Mouse (Mus musculus): ENCODE results near the gene Ypel4. TPM values are rescaled to one million over a fixed set of nuclear protein-coding genes. Genes with fewer than 3 reads are reported as not detected.

Ypel4 gene
- polyA plus RNA-seq, 1 experiment from 2014 or later, result 49.8 TPM

DNA sequence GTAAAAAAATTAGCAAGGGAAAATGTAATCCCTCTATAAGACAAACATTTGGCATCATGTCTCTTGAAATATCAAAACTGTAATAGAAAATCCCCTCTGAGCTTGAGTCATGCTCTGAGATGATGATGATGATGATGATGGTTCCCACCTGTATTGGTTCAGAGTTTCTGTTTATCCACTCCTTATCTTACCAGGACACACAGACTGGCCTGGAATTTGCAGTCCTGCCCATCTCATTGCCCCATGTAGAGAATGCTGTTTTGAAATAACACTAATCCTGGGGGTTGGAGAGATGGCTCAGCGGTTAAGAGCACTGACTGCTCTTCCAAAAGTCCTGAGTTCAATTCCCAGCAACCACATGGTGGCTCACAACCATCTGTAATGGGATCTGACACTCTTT is 1.5 kb upstream of the Ypel4 start:
- peak overlapping the region; percentile 99 for H3K27ac ChIP-seq
- no peaks in the 10 kb centered on the region for H3K9me3 ChIP-seq (replicated peaks)
- peak overlapping the region; percentile 89 for H3K4me2 ChIP-seq
- H3K4me3 ChIP-seq, result no peak overlapping the region
- H3K4me1 ChIP-seq, result peaks cover 83% of the 10 kb centered on the region
- H3K27me3 ChIP-seq (replicated peaks), result peaks cover 10% of the 10 kb centered on the region
- peaks cover 18% of the 10 kb centered on the region for H3K36me3 ChIP-seq
- peak overlapping the region; percentile 90 for H3K9ac ChIP-seq
- ATAC-seq, result no peak
- WGBS (ENCODE audit: insufficient replicate concordance), result 65% methylated on average over 1 of the region's 1 CpGs

DNA sequence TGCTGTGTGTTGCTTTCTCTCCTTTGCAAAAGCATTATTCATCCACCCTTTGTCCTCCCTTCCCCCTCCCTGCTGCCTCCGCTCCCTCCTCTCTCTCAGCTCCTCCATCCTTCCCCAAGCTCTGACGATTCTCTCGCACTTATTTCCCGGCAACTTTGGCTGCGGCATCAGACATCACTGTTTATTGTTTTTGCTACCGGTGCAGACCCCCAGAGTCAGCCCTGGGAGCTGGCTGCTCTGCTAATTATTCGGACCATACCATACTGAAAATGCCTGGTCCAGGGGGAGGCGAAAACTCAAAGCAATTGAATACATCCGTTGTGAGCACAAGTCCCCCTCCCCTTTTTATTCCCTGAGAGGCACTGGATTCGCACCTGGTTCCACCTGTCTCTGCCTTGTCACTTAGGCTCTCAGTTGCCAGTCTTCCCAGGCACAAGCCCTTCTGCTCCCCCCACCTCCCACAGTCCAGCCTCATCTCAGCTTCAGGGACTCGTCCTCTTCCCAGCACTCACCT is 550 bp downstream of the Ypel4 start:
- Histone ChIP-seq H3K4me2 (peak overlapping the region; percentile 89), H3K4me3 (peak overlapping the region; percentile 74), H3K9me3 (replicated peaks) (no peaks in the 10 kb centered on the region), H3K36me3 (peaks cover 34% of the 10 kb centered on the region), H3K27ac (peak overlapping the region; percentile 99), H3K9ac (peak overlapping the region; percentile 90), H3K27me3 (replicated peaks) (peaks cover 14% of the 10 kb centered on the region), H3K4me1 (peaks cover 95% of the 10 kb centered on the region)
- ATAC-seq, result no peak
- 2% methylated on average over 11 of the region's 11 CpGs for WGBS (ENCODE audit: insufficient replicate concordance)

DNA sequence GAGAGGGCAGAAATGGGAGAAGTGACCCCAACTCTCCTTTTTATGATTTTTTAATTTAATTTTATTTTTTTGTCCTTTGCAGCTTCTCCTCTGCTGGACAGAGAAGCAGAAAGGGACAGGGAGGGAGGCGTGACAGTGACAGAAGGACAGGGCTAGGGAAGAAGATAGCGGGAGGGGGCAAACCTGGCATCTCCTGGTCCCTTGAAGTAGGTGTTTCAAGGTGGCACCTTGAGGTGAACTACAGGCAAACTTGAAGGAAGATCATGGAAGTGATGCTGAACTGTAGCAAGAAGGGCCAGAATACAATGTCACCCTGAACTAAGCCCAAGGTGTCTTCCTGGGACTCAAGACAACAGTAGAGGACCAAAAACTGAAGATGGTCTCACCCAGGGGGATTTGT is 1.1 kb downstream of the Ypel4 start:
- 0 out of 2 replicates have a peak, but pooled peaks have one; percentile 11 for ATAC-seq
- H3K27me3 ChIP-seq (replicated peaks), result peaks cover 14% of the 10 kb centered on the region
- H3K9ac ChIP-seq, result peak overlapping the region; percentile 90
- H3K36me3 ChIP-seq, result peaks cover 39% of the 10 kb centered on the region
- H3K4me2 ChIP-seq, result peak overlapping the region; percentile 89
- 3% methylated on average over 2 of the region's 2 CpGs for WGBS (ENCODE audit: insufficient replicate concordance)
- H3K27ac ChIP-seq, result peak overlapping the region; percentile 99
- H3K9me3 ChIP-seq (replicated peaks), result no peaks in the 10 kb centered on the region
- H3K4me3 ChIP-seq, result peak overlapping the region; percentile 74
- peaks cover 96% of the 10 kb centered on the region for H3K4me1 ChIP-seq

DNA sequence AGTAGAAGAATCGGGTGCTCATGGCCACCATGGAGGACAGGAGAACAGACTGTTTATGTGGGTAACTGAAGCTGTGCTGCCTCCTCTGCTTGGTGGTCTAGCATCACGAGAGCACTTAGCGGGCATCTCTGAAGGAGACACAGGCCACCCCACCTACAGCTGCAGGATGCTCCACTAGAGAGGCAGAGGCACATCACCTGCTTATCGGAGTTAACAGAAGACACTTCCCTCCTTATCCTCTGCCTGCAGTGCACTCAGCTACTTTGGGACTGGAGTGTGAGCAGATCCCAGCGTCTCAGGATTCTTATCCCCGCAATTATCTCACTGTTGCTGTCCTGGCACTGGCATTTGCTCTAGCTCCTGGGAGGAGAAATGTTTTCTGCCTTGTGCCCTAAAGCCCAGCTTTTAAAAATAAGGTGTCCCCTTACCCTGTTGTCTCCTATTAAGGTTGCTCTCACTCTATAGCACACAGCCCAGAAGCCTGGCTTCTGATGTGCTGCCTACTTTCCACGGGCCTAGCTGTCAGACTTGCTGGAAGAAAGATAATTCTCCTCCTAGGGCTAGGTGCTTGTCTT is 1.6 kb downstream of the Ypel4 start:
- ATAC-seq, result peak; percentile 92
- H3K4me2 ChIP-seq, result peak overlapping the region; percentile 89
- H3K27me3 ChIP-seq (replicated peaks), result peaks cover 14% of the 10 kb centered on the region
- 7% methylated on average over 7 of the region's 7 CpGs for WGBS (ENCODE audit: insufficient replicate concordance)
- H3K4me3 ChIP-seq, result peak overlapping the region; percentile 74
- peak overlapping the region; percentile 99 for H3K27ac ChIP-seq
- H3K9ac ChIP-seq, result peak overlapping the region; percentile 90
- H3K36me3 ChIP-seq, result peaks cover 44% of the 10 kb centered on the region
- H3K9me3 ChIP-seq (replicated peaks), result no peaks in the 10 kb centered on the region
- H3K4me1 ChIP-seq, result peaks cover 96% of the 10 kb centered on the region

DNA sequence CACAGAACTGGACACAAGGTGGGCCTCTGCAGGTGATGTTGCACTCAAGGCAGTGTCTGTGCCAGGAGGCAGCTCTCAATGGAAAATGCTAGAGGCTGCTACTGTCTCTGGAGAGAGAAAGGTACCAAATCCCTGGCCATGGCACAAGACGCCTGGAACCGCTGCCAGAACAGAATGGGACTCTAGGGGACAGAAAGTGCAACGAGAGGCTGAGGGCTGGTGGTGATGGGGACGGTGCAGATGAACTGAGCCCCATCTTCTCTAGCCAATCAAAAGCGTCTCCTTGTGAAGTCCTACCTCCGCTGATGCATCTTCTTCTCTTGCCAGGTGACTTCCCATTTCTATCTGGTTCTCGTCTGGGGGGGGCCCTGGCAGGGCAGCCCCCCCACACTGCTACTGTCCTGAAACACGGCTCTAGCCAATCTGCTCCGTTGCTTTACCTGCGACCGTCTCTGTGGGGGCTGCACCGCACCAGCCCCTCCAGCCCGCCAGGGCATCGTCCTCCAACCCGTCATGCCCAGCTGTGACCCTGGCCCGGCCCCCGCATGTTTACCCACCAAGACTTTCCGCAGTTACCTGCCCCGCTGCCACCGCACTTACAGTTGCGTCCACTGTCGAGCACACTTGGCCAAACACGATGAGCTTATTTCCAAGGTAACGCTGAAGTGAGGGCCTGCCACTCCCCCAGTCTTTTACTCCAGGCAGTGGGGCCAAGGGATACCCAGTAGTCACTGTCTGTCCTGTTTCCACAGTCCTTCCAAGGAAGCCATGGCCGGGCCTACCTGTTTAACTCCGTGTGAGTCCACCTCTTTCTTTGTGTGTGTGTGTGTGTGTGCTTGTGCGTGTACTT is 2.7 kb downstream of the Ypel4 start:
- no peak for ATAC-seq
- Histone ChIP-seq H3K27me3 (replicated peaks) (peaks cover 14% of the 10 kb centered on the region), H3K4me3 (peak overlapping the region; percentile 74), H3K36me3 (peaks cover 55% of the 10 kb centered on the region), H3K27ac (peak overlapping the region; percentile 99), H3K4me2 (peak overlapping the region; percentile 89), H3K4me1 (peaks cover 97% of the 10 kb centered on the region), H3K9ac (peak overlapping the region; percentile 90), H3K9me3 (replicated peaks) (no peaks in the 10 kb centered on the region)
- WGBS (ENCODE audit: insufficient replicate concordance), result 21% methylated on average over 27 of the region's 27 CpGs

DNA sequence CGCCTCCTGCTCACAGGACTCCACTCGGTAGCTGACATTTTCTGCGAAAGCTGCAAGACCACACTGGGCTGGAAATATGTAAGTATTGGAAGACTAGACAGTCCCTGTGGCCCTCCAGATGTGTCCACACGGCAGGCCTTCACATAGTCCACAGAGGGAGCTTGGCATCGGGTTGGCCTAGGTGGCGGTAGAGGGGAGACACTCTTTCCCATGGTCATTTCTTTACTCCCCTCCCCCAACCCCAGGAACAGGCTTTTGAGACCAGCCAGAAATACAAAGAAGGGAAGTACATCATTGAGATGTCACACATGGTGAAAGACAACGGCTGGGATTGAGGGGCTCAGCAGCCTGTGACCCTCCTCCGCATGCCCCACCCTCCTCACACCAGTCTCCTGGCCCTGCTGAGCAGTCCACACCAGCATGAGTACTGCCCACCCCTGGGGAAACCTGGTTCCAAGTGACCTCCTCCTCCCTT is 3.6 kb downstream of the Ypel4 start:
- Histone ChIP-seq H3K4me2 (peak overlapping the region; percentile 89), H3K27me3 (replicated peaks) (peaks cover 14% of the 10 kb centered on the region), H3K27ac (peak overlapping the region; percentile 99), H3K4me3 (peak overlapping the region; percentile 74), H3K9me3 (replicated peaks) (no peaks in the 10 kb centered on the region), H3K9ac (peak overlapping the region; percentile 90), H3K36me3 (peaks cover 61% of the 10 kb centered on the region), H3K4me1 (peaks cover 97% of the 10 kb centered on the region)
- no peak for ATAC-seq
- 16% methylated on average over 8 of the region's 8 CpGs for WGBS (ENCODE audit: insufficient replicate concordance)

DNA sequence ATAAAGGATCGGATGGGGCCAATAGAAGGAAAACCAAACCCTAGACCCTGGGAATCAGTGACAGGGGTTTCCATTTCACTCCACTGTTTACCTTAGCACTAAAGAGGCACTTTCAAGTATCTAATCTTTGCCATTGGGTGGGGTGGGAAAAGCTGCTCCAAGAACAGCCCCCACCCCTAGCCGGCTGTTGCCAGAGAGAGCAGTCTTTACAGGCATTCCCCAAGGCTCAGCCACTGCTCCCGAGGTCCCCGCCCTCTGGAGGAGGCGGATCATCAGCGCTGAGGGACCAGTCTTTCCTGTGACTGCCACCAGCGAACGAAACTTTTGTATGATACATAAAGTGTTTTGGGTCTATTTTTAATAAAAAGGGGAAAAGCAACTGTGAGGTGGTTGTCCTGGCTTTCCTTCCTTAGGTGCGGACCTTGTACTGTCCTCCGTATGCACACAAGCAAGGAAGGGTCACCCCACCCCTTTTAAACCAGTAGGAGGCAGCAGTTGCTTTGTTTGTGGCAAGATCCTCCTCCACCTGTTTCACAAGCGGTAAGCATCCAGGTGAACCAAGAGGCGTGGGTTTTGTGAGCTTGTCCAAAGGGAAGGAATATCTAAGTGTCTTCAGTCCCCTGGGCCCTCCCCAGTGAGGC is 4.5 kb downstream of the Ypel4 start:
- 3% methylated on average over 12 of the region's 12 CpGs for WGBS (ENCODE audit: insufficient replicate concordance)
- peak overlapping the region; percentile 74 for H3K4me3 ChIP-seq
- peaks cover 14% of the 10 kb centered on the region for H3K27me3 ChIP-seq (replicated peaks)
- no peak for ATAC-seq
- H3K9ac ChIP-seq, result peak overlapping the region; percentile 90
- H3K4me1 ChIP-seq, result peaks cover 96% of the 10 kb centered on the region
- no peaks in the 10 kb centered on the region for H3K9me3 ChIP-seq (replicated peaks)
- H3K36me3 ChIP-seq, result peaks cover 61% of the 10 kb centered on the region
- peak overlapping the region; percentile 99 for H3K27ac ChIP-seq
- H3K4me2 ChIP-seq, result peak overlapping the region; percentile 89

DNA sequence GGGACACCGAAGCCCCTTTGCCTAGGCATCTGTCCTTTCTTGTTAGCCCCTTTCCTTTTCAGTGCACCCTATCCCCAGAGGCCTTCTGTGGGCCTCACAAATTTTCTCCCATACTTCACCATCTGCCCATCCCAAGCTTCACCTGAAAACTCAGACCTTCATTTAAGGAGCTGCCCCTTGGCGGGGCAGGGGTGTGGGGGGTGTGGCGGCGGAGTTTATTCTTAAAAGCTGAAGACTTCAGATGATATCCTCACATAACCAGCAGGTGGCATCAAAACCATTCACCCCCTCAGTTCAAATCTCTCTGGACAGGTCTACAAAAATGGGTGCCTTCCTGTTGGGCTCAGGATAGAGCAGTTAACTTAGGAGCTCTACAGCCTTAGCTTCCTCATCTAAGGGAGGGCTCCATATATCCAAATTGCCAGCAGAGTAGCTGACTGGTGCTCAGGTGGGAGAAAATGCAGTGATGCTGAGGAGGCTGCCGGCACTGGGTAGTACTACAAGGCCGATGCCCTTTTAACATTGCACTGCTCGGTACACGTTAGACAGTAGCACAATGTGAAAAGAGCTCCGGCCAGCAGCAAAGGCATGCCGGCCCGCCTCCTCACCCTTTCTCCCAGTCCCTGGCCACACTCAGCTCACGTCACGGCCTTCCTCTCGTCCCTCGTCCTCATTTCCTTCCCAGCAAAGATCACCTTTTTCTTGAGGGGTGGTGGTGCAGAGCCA is 6.9 kb downstream of the Ypel4 start:
- H3K4me1 ChIP-seq, result peaks cover 89% of the 10 kb centered on the region
- peaks cover 59% of the 10 kb centered on the region for H3K36me3 ChIP-seq
- peaks cover 14% of the 10 kb centered on the region for H3K27me3 ChIP-seq (replicated peaks)
- peak overlapping the region; percentile 89 for H3K4me2 ChIP-seq
- 76% methylated on average over 15 of the region's 15 CpGs for WGBS (ENCODE audit: insufficient replicate concordance)
- no peaks in the 10 kb centered on the region for H3K9me3 ChIP-seq (replicated peaks)
- no peak for ATAC-seq
- H3K4me3 ChIP-seq, result 0 out of 2 replicates have a peak overlapping the region, but pooled peaks have one; percentile 6
- H3K9ac ChIP-seq, result peak overlapping the region; percentile 1; the same call in 1 of the 2 replicates
- peak overlapping the region; percentile 99 for H3K27ac ChIP-seq

DNA sequence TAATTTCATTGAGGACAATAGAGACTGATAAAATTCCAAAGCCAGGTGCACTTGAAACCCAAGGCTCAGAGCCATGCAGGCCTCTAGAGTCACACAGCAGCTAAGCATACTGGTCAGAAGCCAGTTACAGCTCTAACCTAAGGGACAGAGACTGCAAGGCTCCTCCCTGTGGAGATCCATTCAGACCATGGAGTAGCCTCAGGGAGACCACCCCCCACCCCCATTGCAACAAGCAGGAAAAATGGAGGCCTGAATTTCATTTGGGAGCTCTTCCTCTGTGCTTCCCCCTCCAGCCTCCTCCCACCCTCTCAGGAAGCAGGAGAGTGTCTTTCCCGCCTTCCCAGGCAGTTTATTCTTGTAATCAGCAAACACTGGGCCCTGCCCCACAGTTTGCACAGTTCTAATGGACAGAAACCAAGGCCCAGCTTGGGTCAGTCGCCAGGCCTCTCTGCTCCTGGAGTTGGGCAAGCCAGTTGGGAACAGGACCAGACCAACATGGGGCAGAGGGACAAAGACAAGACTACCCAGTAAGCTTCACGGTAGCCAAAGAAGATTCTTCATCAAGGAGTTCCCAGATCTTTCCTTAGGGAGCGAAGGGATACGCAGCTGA is 8.1 kb downstream of the Ypel4 start:
- Histone ChIP-seq H3K4me3 (peak overlapping the region; percentile 76), H3K4me2 (peak overlapping the region; percentile 89), H3K27ac (peak overlapping the region; percentile 90), H3K4me1 (peaks cover 80% of the 10 kb centered on the region), H3K9me3 (replicated peaks) (no peaks in the 10 kb centered on the region), H3K36me3 (peaks cover 47% of the 10 kb centered on the region), H3K27me3 (replicated peaks) (peaks cover 19% of the 10 kb centered on the region), H3K9ac (peak overlapping the region; percentile 90)
- ATAC-seq, result no peak
- 28% methylated on average over 5 of the region's 5 CpGs for WGBS (ENCODE audit: insufficient replicate concordance)

DNA sequence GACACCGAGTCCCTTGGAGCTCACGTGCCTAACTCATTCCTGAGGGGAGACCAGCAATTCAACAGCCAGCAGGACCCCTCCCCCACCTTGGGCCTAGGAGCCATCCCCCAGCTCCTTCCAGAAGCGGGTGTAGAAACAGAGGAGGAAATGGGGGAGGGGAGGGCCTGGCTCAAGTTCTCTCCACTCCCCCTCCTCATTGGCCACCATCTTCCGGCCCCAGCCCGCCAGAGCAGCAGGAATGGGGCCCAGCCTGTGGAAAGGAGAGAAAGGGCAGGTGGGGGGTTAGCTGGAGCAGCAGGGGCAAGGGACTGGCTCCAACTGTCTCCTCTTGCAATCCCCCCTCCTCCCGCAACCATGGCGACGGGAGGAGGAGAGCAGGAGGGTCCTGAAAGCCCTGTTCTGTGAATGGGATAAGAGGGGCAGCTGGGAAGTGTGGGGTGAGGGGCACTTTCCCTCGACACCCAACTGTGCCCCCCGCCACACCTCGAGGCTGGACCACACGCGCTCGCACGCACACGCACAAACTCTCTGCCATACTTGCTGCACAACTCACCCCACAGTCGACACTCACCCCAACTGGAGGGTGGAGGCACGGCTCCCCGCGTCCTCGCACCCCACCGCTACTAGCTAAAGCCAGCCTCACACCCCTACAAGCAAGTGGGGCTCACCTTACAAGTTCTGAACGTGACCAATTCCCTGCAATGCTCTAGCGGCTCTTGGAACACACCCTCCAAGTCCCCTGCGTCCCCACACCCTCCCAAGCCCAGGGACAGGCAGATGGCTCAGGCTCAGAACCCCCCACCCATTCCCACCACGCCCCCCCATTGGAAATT is 8.8 kb downstream of the Ypel4 start:
- Histone ChIP-seq H3K9ac (peak overlapping the region; percentile 90), H3K4me2 (peak overlapping the region; percentile 89), H3K36me3 (peaks cover 40% of the 10 kb centered on the region), H3K9me3 (replicated peaks) (no peaks in the 10 kb centered on the region), H3K4me1 (peaks cover 79% of the 10 kb centered on the region), H3K27ac (peak overlapping the region; percentile 90), H3K4me3 (peak overlapping the region; percentile 76), H3K27me3 (replicated peaks) (peaks cover 17% of the 10 kb centered on the region; the same call in 1 of the 2 replicates)
- WGBS (ENCODE audit: insufficient replicate concordance), result 5% methylated on average over 26 of the region's 26 CpGs
- ATAC-seq, result peak; percentile 28
